Mouse (Mus musculus) Patski (cell line): ENCODE results near the gene Disp2. TPM values are rescaled to one million over a fixed set of nuclear protein-coding genes. Genes with fewer than 3 reads are reported as not detected.

ENCODE experiments used
- ATAC-seq: fragments of 100-300 bp; one replicate; pipeline ENCODE4 v1.8.0; 2021
- CTCF ChIA-PET: fragments of 350-600 bp; sonication (Branson Sonifier 250); formaldehyde crosslinking; loops from one replicate; lab custom pipeline; 2022; ENCODE audit warnings: inconsistent platforms; lab: Charles Lee
- POLR2A ChIA-PET: fragments of 350-600 bp; sonication (Branson Sonifier 250); formaldehyde crosslinking; loops from one replicate; lab custom pipeline; 2022; ENCODE audit warnings: antibody characterized with exemption, inconsistent platforms; lab: Charles Lee
- DNase-seq: peaks from one replicate; pipeline ENCODE4 v3.0.0-alpha.2; 2011; ENCODE audit warnings: low read depth, low spot score
- H3K27me3 ChIP-seq: fragments of 371-371 bp; one replicate; pipeline ENCODE4 v1.5.1; 2021
- CTCF ChIP-seq: fragments of 100-300 bp; IDR thresholded peaks from one replicate; pipeline ENCODE4 v1.5.1; 2021
- in situ Hi-C: fragments of 300-500 bp; cut with MboI; formaldehyde crosslinking; loops from 3 replicates; pipeline ENCODE4 v1.11.1; 2018; ENCODE audit warnings: low pct_unique_long_range_greater_than_20kb, mixed read lengths
- polyA plus RNA-seq: library from polyadenylated mRNA; unstranded; gene quantifications from one replicate; pipeline ENCODE4 v1.2.3, GENCODE M21; 2021

Gene Disp2
- polyA plus RNA-seq = 0.03 TPM

- H3K27me3 ChIP-seq = no peaks in the 10 kb centered on the region
- ChIA-PET POLR2A (interaction anchor here (1.3 kb wide), 1 partner anchor 16 kb away, joined by 7 read pairs; no protein-coding TSS in a partner anchor), CTCF (interaction anchor here (0.7 to 1.7 kb wide), 6 partner anchors 16 to 142 kb away, joined by 3 to 6 read pairs (median 3); no protein-coding TSS in a partner anchor)
- in situ Hi-C loops = loop anchor here (25.0 kb wide), 1 partner anchor 208 kb away; no protein-coding TSS in a partner anchor
- TF ChIP-seq CTCF = no peak
- ATAC-seq (peak; percentile 65), DNase-seq (no peak)
These were observed at the start of gene Disp2 for GRCm38 (mm10) chr2:118779504-118780480. Gene Disp2, plus strand, starts transcription at chr2:118779719.

- ATAC-seq (no peak), DNase-seq (no peak)
- in situ Hi-C loops = loop anchor here (5.0 to 25.0 kb wide), 2 partner anchors 93 to 243 kb away; partner anchors contain the start of gene Srp14
- H3K27me3 ChIP-seq = peaks cover 12% of the 10 kb centered on the region
- ChIA-PET POLR2A (interaction anchor here (1.2 to 1.6 kb wide), 3 partner anchors 45 to 108 kb away, joined by 3 read pairs; no protein-coding TSS in a partner anchor), CTCF (interaction anchor here (0.7 to 3.8 kb wide), 15 partner anchors 17 to 244 kb away, joined by 3 to 21 read pairs (median 5); partner anchors contain the start of gene Ankrd63)
- TF ChIP-seq CTCF = no peak
These were observed 49.5 kb upstream of the Disp2 start for GRCm38 (mm10) chr2:118729816-118730621.

- POLR2A ChIA-PET = interaction anchor here (0.5 to 1.5 kb wide), 3 partner anchors 45 to 165 kb away, joined by 3 read pairs; no protein-coding TSS in a partner anchor
These were observed 49.0 kb upstream of the Disp2 start for GRCm38 (mm10) chr2:118730622-118730915.

GRCm38 (mm10) chr2:118731981-118732380, 47.5 kb upstream of the Disp2 start:
- ATAC-seq = no peak
- POLR2A ChIA-PET = no interaction called here
- in situ Hi-C loops = loop anchor here (25.0 kb wide), 1 partner anchor 245 kb away; the partner anchor contains the start of gene Srp14
- no peak for DNase-seq
- no peak for TF ChIP-seq CTCF
- H3K27me3 ChIP-seq = peaks cover 14% of the 10 kb centered on the region
- CTCF ChIA-PET = interaction anchor here (1.7 to 2.3 kb wide), 2 partner anchors 28 to 36 kb away, joined by 4 to 9 read pairs; partner anchors contain the start of gene Ankrd63

More at GRCm38 (mm10) chr2:118730622-118730915, 49.0 kb upstream of the Disp2 start:
- ATAC-seq (peak; percentile 17), DNase-seq (no peak)
- CTCF ChIA-PET = interaction anchor here (0.8 to 3.8 kb wide), 13 partner anchors 18 to 147 kb away, joined by 3 to 21 read pairs (median 6); partner anchors contain the start of gene Ankrd63
- in situ Hi-C loops = loop anchor here (25.0 kb wide), 1 partner anchor 243 kb away; the partner anchor contains the start of gene Srp14
- H3K27me3 ChIP-seq = peaks cover 13% of the 10 kb centered on the region
- TF ChIP-seq CTCF = peak; percentile 87

GRCm38 (mm10) chr2:118733341-118733740, 46.2 kb upstream of the Disp2 start:
- ChIA-PET POLR2A (interaction anchor here (1.3 kb wide), 1 partner anchor 28 kb away, joined by 3 read pairs; no protein-coding TSS in a partner anchor), CTCF (interaction anchor here (0.8 to 1.4 kb wide), 5 partner anchors 10 to 150 kb away, joined by 3 to 5 read pairs (median 4); partner anchors contain the start of gene Ankrd63)
- DNase-seq (no peak), ATAC-seq (no peak)
- peaks cover 11% of the 10 kb centered on the region for H3K27me3 ChIP-seq
- TF ChIP-seq CTCF = no peak
- in situ Hi-C loops = loop anchor here (25.0 kb wide), 1 partner anchor 246 kb away; the partner anchor contains the start of gene Srp14

GRCm38 (mm10) chr2:118740341-118740740, 39.2 kb upstream of the Disp2 start:
- POLR2A ChIA-PET = no interaction called here
- H3K27me3 ChIP-seq = peaks cover 7% of the 10 kb centered on the region
- ATAC-seq = no peak
- DNase-seq = no peak
- CTCF ChIA-PET = no interaction called here
- TF ChIP-seq CTCF = no peak
- in situ Hi-C loops = loop anchor here (25.0 kb wide), 1 partner anchor 253 kb away; the partner anchor contains the start of gene Srp14

GRCm38 (mm10) chr2:118741183-118741582, 38.3 kb upstream of the Disp2 start:
- TF ChIP-seq CTCF = no peak
- H3K27me3 ChIP-seq = peaks cover 5% of the 10 kb centered on the region
- ChIA-PET CTCF (interaction anchor here (2.0 kb wide), 1 partner anchor 18 kb away, joined by 9 read pairs; no protein-coding TSS in a partner anchor), POLR2A (no interaction called here)
- ATAC-seq (no peak), DNase-seq (no peak)
- in situ Hi-C loops = loop anchor here (25.0 kb wide), 1 partner anchor 254 kb away; the partner anchor contains the start of gene Srp14

GRCm38 (mm10) chr2:118743261-118743943, 36.1 kb upstream of the Disp2 start:
- no peak for ATAC-seq
- H3K27me3 ChIP-seq = peaks cover 5% of the 10 kb centered on the region
- DNase-seq = no peak

More at GRCm38 (mm10) chr2:118743261-118743943, 36.1 kb upstream of the Disp2 start:
- CTCF ChIA-PET = interaction anchor here (0.5 to 2.0 kb wide), 9 partner anchors 10 to 140 kb away, joined by 3 to 9 read pairs (median 3); no protein-coding TSS in a partner anchor
- POLR2A ChIA-PET = no interaction called here
- in situ Hi-C loops = loop anchor here (25.0 kb wide), 1 partner anchor 256 kb away; the partner anchor contains the start of gene Srp14
- TF ChIP-seq CTCF = peak; percentile 90
